Mouse (Mus musculus) limb, embryonic 10.5 days (tissue): ENCODE results near the gene Kcnq1. TPM values are rescaled to one million over a fixed set of nuclear protein-coding genes. Genes with fewer than 3 reads are reported as not detected.

Experiments
- DNase-seq: peaks from one replicate; pipeline ENCODE4 v3.0.0-alpha.2; 2017; ENCODE audit warnings: low spot score
- H3K27ac ChIP-seq: fragments of 300-500 bp; sonication (generic); 2 replicates; pipeline ENCODE4 v1.5.1; 2016; ENCODE audit warnings: mild to moderate bottlenecking
- H3K27me3 ChIP-seq: fragments of 300-500 bp; sonication (generic); 2 replicates; pipeline ENCODE4 v1.6.1; 2016; ENCODE audit warnings: low read depth, mild to moderate bottlenecking; ENCODE audit not compliant: poor library complexity, severe bottlenecking
- H3K36me3 ChIP-seq: fragments of 300-500 bp; sonication (generic); 2 replicates; pipeline ENCODE4 v1.6.1; 2016; ENCODE audit warnings: mild to moderate bottlenecking, moderate library complexity
- H3K4me1 ChIP-seq: fragments of 300-500 bp; sonication (generic); 2 replicates; pipeline ENCODE4 v1.6.1; 2016
- H3K4me3 ChIP-seq: fragments of 300-500 bp; sonication (generic); 2 replicates; pipeline ENCODE4 v1.5.1; 2016; ENCODE audit warnings: mild to moderate bottlenecking, moderate library complexity
- H3K9me3 ChIP-seq: fragments of 300-500 bp; sonication (generic); replicated peaks from 2 replicates; pipeline ENCODE4 v1.6.1; 2016; ENCODE audit warnings: mild to moderate bottlenecking
- WGBS: fragments of 180-500 bp; shearing (Covaris S2); methylation state at CpG from one replicate; pipeline ENCODE4 v1.1.7; 2016; 5-methylcytosine and 5-hydroxymethylcytosine counted together
- polyA plus RNA-seq: library from polyadenylated mRNA; unstranded; fragments of >200 nt; fragmentation: Nextera tagmentation; extraction: Ambion mirVana; gene quantifications from 2 replicates; pipeline ENCODE4 v1.2.1, GENCODE M21; 2016

Gene Kcnq1
- polyA plus RNA-seq, 1 experiment from 2014 or later: 0.94 TPM

GRCm38 (mm10) chr7:143388783-143389695 lies 282.9 kb downstream of the Kcnq1 start:
- Histone ChIP-seq H3K27me3 (no peaks in the 10 kb centered on the region), H3K4me1 (peaks cover 25% of the 10 kb centered on the region), H3K9me3 (no peaks in the 10 kb centered on the region), H3K36me3 (no peaks in the 10 kb centered on the region), H3K4me3 (no peak overlapping the region), H3K27ac (peak overlapping the region; percentile 77)
- DNase-seq: peak; percentile 55
- 58% methylated on average over 27 of the region's 27 CpGs for WGBS

DNA sequence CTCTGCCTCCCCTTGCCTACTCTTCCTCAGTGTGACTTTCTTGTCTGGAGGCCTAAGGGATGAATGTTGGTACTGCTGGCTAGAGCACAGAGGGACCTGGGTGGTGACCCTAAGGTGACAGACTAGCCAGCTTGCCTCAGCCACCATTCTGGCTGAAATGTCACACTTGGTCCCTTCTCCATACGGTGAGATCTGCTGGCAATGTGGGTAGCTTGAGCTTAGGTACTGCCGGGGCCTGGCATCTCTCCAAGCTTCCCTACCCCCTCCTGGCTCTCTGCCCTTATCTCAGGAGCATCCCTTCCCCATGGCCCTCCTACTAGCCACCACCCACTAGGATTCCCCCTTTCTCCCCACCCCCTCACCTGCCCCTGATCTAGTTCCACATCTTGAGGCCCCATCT lies 283.7 kb downstream of the Kcnq1 start:
- no peak for DNase-seq
- 69% methylated on average over 2 of the region's 2 CpGs for WGBS
- H3K9me3 ChIP-seq: no peaks in the 10 kb centered on the region
- H3K27ac ChIP-seq: peak overlapping the region; percentile 77
- H3K27me3 ChIP-seq: no peaks in the 10 kb centered on the region
- H3K36me3 ChIP-seq: no peaks in the 10 kb centered on the region
- 0 out of 2 replicates have a peak overlapping the region, but pooled peaks have one; percentile 6 for H3K4me3 ChIP-seq
- H3K4me1 ChIP-seq: peaks cover 26% of the 10 kb centered on the region

GRCm38 (mm10) chr7:143390277-143390948 lies 284.3 kb downstream of the Kcnq1 start:
- Histone ChIP-seq H3K27ac (peak overlapping the region; percentile 77), H3K9me3 (no peaks in the 10 kb centered on the region), H3K27me3 (no peaks in the 10 kb centered on the region), H3K36me3 (no peaks in the 10 kb centered on the region), H3K4me3 (no peak overlapping the region), H3K4me1 (peaks cover 32% of the 10 kb centered on the region)
- WGBS: 83% methylated on average over 12 of the region's 12 CpGs
- DNase-seq: no peak

DNA sequence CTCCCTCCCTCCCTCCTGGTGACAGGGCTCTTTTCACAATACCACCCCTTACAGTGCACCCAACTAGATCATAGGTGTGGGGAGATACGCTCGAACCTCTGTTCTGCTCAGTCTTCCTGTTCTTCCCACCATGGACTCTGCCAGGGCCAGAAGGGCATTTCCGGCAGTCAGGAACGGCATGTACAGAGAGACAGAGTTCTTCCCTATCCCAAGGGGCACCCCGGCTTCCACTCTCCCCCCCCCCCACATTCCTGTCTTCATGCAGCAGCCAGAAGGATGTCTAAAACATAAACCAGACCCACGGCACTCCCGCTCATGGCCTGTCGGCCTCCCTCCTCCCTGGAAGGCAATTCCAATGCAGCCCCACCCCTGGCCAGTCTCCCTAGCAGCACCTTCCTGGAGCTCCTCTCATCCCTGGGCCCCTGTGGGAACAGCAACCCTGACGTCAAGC lies 289.0 kb downstream of the Kcnq1 start:
- no peaks in the 10 kb centered on the region for H3K36me3 ChIP-seq
- H3K27me3 ChIP-seq: no peaks in the 10 kb centered on the region
- WGBS: 68% methylated on average over 9 of the region's 9 CpGs
- no peak overlapping the region for H3K4me3 ChIP-seq
- H3K9me3 ChIP-seq: no peaks in the 10 kb centered on the region
- peak overlapping the region; percentile 17; the same call in 1 of the 2 replicates for H3K27ac ChIP-seq
- no peak for DNase-seq
- peaks cover 13% of the 10 kb centered on the region for H3K4me1 ChIP-seq

DNA sequence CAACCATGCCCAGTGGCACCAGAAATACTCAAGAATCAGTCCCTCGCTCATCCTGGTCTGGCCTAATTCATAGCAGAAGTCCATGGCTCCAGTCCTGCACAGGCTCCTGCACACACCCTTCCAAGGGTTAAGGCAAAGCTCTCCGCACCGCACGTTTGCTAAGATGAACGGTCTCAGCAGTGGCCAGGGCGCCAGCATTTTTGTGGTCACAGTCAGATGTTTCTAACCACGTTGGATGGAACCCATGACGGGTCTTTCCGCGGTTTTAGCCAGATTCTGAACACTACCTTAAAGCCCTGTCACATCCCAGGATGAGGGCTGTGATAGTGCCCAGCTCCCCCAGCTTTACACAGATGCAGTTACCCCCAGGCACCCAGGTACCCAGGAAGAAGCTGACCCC lies 293.6 kb downstream of the Kcnq1 start:
- 90% methylated on average over 10 of the region's 10 CpGs for WGBS
- no peaks in the 10 kb centered on the region for H3K27me3 ChIP-seq
- no peaks in the 10 kb centered on the region for H3K36me3 ChIP-seq
- peaks cover 26% of the 10 kb centered on the region for H3K4me1 ChIP-seq
- H3K4me3 ChIP-seq: no peak overlapping the region
- no peak for DNase-seq
- peak overlapping the region; percentile 36; the same call in 1 of the 2 replicates for H3K27ac ChIP-seq
- no peaks in the 10 kb centered on the region for H3K9me3 ChIP-seq

DNA sequence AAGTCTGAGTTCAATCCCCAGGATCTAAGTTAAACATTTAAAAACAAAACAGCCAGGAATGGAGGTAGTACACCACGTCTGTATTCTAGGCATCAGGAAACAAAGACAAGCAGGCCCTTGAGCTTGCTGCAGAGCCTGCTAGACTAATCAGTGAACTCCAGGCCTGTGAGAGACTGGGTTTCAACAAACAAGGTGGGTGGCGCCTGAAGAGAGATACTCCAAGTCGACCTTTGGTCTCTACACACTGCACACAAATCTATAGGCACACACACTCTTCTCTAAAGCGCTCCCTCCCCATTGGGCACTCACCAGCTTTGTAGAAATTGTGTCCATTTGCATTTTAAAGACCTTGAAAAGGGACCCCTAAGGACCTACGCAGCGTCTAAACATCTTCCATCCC lies 294.4 kb downstream of the Kcnq1 start:
- Histone ChIP-seq H3K36me3 (no peaks in the 10 kb centered on the region), H3K9me3 (no peaks in the 10 kb centered on the region), H3K27ac (peak overlapping the region; percentile 36; the same call in 1 of the 2 replicates), H3K4me3 (no peak overlapping the region), H3K4me1 (peaks cover 18% of the 10 kb centered on the region), H3K27me3 (no peaks in the 10 kb centered on the region)
- DNase-seq: no peak
- WGBS: 52% methylated on average over 6 of the region's 6 CpGs

- 75% methylated on average over 5 of the region's 5 CpGs for WGBS
- no peak overlapping the region; the same call in 1 of the 2 replicates for H3K27ac ChIP-seq
- H3K36me3 ChIP-seq: no peaks in the 10 kb centered on the region
- no peak for DNase-seq
- peaks cover 17% of the 10 kb centered on the region for H3K4me1 ChIP-seq
- H3K4me3 ChIP-seq: no peak overlapping the region
- H3K9me3 ChIP-seq: no peaks in the 10 kb centered on the region
- H3K27me3 ChIP-seq: no peaks in the 10 kb centered on the region
Measured at GRCm38 (mm10) chr7:143401429-143402016, 295.4 kb downstream of the Kcnq1 start.

- Histone ChIP-seq H3K4me3 (no peak overlapping the region), H3K9me3 (no peaks in the 10 kb centered on the region), H3K27ac (peak overlapping the region; percentile 53; the same call in 1 of the 2 replicates), H3K36me3 (no peaks in the 10 kb centered on the region), H3K4me1 (peaks cover 35% of the 10 kb centered on the region), H3K27me3 (no peaks in the 10 kb centered on the region)
- 78% methylated on average over 6 of the region's 6 CpGs for WGBS
- no peak for DNase-seq
Measured at GRCm38 (mm10) chr7:143404296-143404695, 298.1 kb downstream of the Kcnq1 start.

DNA sequence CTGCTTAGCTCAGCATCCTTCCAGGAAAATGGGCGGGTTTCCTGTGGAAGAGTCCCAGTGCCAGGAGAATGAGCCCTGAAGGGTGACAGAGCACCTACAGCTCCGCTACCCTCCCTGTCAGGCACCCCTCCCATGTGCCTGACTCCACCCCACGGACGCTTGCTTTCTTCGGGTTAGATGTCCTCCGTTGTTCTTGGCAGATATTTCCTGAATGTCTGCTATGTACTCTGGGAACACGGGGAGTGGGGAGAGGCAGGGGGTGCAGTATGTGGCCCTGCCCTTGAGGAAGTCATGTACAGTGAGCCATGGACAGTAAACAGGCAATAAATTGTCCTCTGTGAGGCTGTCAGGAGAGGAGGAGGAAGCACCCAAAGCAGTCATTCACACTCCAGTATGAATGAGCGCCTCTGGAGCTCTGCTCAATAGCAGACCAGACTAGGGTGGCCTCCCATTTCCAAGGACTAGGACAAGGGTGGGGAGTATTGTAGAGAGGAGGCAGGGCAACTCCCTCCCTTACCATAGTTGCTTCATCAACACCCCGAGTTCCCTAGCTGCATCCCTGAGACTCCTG lies 301.9 kb downstream of the Kcnq1 start:
- Histone ChIP-seq H3K27me3 (no peaks in the 10 kb centered on the region), H3K36me3 (no peaks in the 10 kb centered on the region), H3K4me1 (peaks cover 36% of the 10 kb centered on the region), H3K4me3 (no peak overlapping the region), H3K27ac (peak overlapping the region; percentile 78), H3K9me3 (no peaks in the 10 kb centered on the region)
- 63% methylated on average over 9 of the region's 9 CpGs for WGBS
- DNase-seq: no peak

GRCm38 (mm10) chr7:143408615-143409021 lies 302.5 kb downstream of the Kcnq1 start:
- Histone ChIP-seq H3K27ac (peak overlapping the region; percentile 78), H3K27me3 (no peaks in the 10 kb centered on the region), H3K4me3 (no peak overlapping the region), H3K36me3 (no peaks in the 10 kb centered on the region), H3K4me1 (peaks cover 31% of the 10 kb centered on the region), H3K9me3 (no peaks in the 10 kb centered on the region)
- DNase-seq: no peak
- 73% methylated on average over 13 of the region's 13 CpGs for WGBS

DNA sequence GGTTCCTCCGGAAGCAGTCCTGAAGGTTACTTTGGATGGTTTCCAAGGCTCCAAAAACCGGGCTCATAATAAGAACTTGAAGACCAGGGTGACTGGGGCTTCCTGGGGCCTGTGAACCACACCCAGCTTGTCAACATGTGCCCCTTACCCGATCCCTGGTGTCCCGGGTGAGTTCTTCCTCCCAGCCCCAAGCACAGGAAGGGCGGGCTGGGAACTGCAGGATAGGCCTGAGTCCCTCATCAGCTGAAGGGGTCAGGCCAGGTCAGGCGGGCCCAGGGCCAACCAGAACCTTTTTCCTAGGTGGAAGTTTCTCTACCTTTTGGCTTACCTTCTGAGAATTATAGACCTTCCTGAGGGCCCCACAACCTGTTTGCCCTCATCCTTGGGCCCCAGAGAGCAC lies 306.4 kb downstream of the Kcnq1 start:
- no peaks in the 10 kb centered on the region for H3K9me3 ChIP-seq
- 74% methylated on average over 6 of the region's 6 CpGs for WGBS
- no peak overlapping the region for H3K27ac ChIP-seq
- no peak for DNase-seq
- H3K36me3 ChIP-seq: no peaks in the 10 kb centered on the region
- H3K27me3 ChIP-seq: no peaks in the 10 kb centered on the region
- peaks cover 54% of the 10 kb centered on the region for H3K4me1 ChIP-seq
- H3K4me3 ChIP-seq: no peak overlapping the region

DNA sequence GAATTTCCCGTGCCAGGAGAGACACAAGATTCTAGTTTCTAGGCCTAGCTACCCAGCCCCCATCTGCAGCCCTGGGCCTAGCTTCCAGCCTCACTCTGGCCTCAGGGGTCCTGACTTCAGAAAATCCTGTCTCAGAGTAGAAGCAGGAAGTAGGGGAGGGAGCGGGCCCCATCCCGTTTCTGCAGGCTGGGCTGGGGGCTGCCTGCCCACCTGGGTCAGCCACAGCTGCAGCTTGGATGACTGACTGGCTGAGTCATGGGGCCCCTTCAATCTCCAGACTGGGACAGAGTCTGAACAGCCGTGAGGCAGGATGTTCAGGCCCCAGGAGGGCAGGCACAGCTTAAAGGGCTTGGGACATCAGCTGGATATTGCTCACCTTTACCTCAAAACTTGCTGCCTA lies 308.9 kb downstream of the Kcnq1 start:
- Histone ChIP-seq H3K4me3 (no peak overlapping the region), H3K27ac (peak overlapping the region; percentile 81), H3K36me3 (no peaks in the 10 kb centered on the region), H3K4me1 (peaks cover 36% of the 10 kb centered on the region), H3K27me3 (no peaks in the 10 kb centered on the region), H3K9me3 (no peaks in the 10 kb centered on the region)
- DNase-seq: peak; percentile 50
- 46% methylated on average over 4 of the region's 4 CpGs for WGBS
